Mouse (Mus musculus): Measurements from ENCODE around the gene Aco1. TPM values are rescaled to one million over a fixed set of nuclear protein-coding genes. Genes with fewer than 3 reads are reported as not detected.

The Aco1 gene
- total RNA-seq, 2 experiments from 2014 or later: 33.7 to 34.0 TPM

- no peak for DNase-seq
- intact Hi-C loops (cut with DNase I): no loop called here
These were observed 62.5 kb downstream of the Aco1 start for GRCm38 (mm10) chr4:40205231-40205903.

GRCm38 (mm10) chr4:40207701-40208100, 64.8 kb downstream of the Aco1 start:
- DNase-seq: no peak
- intact Hi-C loops (cut with DNase I): no loop called here

GRCm38 (mm10) chr4:40212177-40212576, 69.3 kb downstream of the Aco1 start:
- DNase-seq: no peak

GRCm38 (mm10) chr4:40217910-40218309, 75.0 kb downstream of the Aco1 start:
- intact Hi-C loops (cut with DNase I): no loop called here

More at GRCm38 (mm10) chr4:40212177-40212576, 69.3 kb downstream of the Aco1 start:
- intact Hi-C loops (cut with DNase I): no loop called here

DNA sequence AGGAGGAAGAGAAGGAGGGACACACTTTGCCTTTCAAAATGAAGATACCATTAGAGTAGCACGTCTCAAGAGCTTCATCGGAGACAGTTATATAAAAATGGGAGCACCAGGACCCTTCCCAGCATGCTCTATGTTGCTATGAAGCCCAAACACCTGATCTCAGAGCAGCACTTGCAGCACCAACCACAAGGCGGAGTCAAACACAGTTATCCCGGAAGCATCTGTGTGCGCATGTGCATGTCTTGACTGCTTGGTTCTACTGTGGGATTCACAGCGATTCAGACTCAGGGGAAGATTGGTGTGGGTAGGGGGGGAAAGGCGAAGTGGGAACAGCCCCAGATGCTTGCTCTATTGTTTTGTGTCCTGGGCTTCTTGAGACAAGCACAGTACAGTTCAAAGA, 75.5 kb downstream of the Aco1 start:
- no peak for DNase-seq

More at GRCm38 (mm10) chr4:40217910-40218309, 75.0 kb downstream of the Aco1 start:
- no peak for DNase-seq

GRCm38 (mm10) chr4:40220437-40220836, 77.6 kb downstream of the Aco1 start:
- intact Hi-C loops (cut with DNase I): no loop called here
- DNase-seq: no peak

More for the DNA sequence above, 75.5 kb downstream of the Aco1 start:
- intact Hi-C loops (cut with DNase I): no loop called here

GRCm38 (mm10) chr4:40221004-40221760, 78.3 kb downstream of the Aco1 start:
- DNase-seq: no peak
- intact Hi-C loops (cut with DNase I): no loop called here

DNA sequence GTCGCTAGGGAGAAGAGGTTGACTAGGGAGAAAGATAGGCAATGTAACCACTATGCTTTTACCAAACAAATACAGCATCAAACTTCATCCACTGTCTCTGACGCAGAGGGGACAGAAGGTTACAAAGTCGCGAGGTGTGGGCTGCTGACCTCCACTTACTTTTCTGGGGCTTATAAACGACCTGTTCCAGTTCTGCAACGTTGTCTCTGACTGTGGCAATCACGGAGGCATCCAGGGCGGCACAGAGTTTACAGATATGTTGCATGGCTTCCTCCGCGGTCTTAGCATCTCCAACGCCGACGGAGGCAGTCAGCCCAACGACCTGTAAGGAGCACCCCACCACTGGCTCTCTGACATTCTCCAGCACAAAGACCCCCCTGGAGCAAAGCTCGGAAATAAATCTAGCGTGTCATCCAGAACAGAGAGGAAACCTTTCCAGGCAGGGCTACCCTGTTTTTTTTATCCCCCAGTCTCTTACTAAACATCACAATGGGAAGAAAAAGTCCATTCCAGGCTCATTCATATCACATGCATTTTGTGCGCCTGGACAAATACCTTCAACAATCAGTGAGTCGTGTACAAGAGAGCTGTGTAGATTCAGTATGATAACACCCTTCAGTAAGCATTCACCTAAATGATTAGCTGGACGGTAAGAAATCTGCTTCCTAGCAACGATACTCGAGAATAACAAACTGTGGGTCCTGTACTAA, 79.2 kb downstream of the Aco1 start:
- intact Hi-C loops (cut with DNase I): no loop called here
- no peak for DNase-seq

DNA sequence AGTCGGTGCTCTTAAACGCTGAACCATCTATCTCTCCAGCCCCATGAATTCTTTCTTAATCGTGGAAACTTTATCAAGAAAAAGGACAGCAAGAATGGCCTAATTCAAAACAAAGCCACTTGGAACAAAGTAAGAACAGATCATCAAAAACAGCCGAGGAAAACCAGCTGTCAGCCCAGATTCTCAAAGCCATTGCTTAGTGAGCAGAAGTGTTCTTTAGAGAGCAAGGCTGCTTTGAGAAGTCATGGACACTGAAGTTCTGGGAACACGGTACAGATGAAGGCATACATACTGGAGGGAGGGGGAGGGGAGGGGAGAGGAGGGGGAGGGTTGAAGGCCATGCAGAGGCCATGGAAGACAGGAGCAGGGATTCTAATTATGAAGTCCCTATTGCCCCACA, 83.2 kb downstream of the Aco1 start:
- intact Hi-C loops (cut with DNase I): no loop called here
- no peak for DNase-seq

- no peak for DNase-seq
- intact Hi-C loops (cut with DNase I): no loop called here
These were observed 84.2 kb downstream of the Aco1 start for GRCm38 (mm10) chr4:40227131-40227530.

DNA sequence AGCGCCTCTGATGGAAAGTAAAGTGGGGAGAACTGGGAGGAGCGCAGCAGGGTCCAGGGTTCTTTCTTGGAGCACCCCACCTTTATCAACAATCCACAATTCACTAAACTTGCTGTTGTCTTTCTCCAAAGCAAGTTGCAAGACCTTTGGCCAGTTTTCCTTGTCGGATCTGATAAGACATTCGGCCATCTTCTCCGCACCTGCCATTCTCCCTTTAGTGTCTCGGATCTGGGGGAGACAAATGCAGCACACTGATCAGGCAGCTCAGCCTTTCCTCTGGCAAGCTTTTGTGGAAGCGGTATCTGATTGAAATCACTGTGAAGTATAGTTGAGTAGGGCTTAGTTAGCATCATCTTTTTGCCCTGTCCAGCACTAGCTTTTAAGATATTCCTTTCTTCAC, 85.0 kb downstream of the Aco1 start:
- intact Hi-C loops (cut with DNase I): no loop called here
- DNase-seq: no peak

DNA sequence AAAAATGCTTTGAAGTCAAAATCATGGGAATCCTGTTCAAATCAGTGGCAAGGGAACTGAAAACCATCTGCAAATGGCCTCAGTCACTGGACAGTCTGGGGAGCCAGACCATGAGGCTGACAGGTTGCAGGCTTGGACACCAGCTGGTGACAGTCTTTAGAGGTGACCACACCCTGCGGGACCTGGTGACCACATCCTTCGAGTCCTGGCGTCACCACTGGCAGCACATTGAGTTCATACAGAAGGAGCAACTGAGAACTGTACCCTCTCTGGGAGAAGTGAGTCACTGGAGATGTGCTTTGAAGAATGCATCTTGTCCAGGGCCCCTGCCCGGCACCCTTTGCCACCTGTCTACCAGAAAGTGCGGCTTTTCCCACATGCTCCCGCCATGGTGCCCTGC, 86.8 kb downstream of the Aco1 start:
- intact Hi-C loops (cut with DNase I): no loop called here
- DNase-seq: no peak

DNA sequence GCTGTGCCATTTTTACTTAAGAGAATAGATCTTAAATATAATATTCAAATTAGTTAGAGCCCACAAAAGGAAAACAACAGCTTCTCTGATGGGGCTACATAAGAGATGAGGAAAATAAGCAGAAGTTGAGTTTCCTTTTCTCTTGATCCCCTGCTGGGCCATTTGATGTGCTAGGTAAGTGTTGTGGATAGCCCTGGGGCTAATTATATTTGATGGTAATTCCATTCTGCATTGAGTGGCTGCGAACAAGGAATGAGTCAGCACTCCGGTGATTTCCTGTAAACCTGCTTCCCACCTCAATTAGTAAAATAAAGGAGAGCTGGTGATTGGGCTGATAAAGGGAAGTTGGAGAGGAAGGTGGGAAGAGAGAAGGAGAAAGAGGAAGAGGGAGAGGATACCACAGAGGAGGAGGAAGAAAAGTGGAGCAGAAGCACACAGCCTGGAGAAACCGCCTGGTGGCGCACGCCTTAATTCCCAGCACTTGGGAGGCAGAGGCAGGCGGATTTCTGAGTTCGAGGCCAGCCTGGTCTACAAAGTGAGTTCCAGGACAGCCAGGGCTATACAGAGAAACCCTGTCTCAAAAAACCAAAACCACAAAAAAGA, 90.3 kb downstream of the Aco1 start:
- no peak for DNase-seq

DNA sequence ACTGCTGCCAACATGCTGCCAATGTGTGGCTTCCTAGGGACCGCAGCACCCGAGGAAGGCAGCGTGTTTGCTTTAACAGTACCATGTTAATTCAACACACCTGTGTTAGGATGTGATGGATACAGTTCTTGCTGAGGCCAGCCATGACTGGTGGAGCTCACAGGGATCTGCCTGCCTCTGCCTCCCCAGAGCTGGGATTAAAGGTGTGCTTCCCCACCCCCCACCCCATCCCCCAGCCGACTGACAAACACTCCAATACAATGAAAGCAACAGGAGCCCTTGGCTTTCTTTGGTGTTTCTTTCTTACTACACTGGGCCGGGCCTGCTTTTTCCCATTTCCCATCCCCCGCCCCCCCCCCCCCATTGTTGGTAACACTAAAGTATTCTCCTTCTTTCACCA, 91.4 kb downstream of the Aco1 start:
- DNase-seq: no peak
- intact Hi-C loops (cut with DNase I): no loop called here

More for the DNA sequence above, 90.3 kb downstream of the Aco1 start:
- intact Hi-C loops (cut with DNase I): no loop called here

DNA sequence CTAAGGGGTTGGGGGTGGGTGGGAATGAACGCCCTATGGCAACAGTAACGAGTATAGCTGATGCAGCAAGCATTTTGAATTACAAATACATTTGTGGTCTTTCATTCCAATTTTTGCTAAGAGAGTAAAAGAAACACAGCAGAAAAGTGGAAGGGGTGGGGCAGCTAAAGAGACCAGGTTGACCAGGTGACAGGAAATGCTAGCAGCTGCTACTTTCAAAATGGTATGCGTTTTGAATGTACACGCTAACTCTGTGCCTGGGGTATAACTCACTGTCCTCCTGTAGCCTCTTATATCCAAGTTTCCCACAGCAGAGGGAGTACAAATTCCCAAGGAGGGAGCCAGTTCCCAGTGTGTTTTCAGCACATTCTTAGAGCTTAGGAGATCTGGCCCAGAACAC, 93.9 kb downstream of the Aco1 start:
- intact Hi-C loops (cut with DNase I): no loop called here
- no peak for DNase-seq

GRCm38 (mm10) chr4:40238483-40239408, 95.9 kb downstream of the Aco1 start:
- intact Hi-C loops (cut with DNase I): loop anchor here (1.0 kb wide), 1 partner anchor 31 kb away; the partner anchor contains the start of genes Smim27 and Topors

GRCm38 (mm10) chr4:40239409-40240271, 96.8 kb downstream of the Aco1 start, which contains the start of gene Ddx58:
Gene Ddx58, minus strand, starts transcription at chr4:40239828.
- DNase-seq: peak; percentile 58 to 61
- intact Hi-C loops (cut with DNase I): loop anchor here (1.0 kb wide), 1 partner anchor 30 kb away; the partner anchor contains the start of genes Smim27 and Topors

More at GRCm38 (mm10) chr4:40238483-40239408, 95.9 kb downstream of the Aco1 start:
- peak; percentile 68 to 69 for DNase-seq

GRCm38 (mm10) chr4:40240272-40240744, 97.4 kb downstream of the Aco1 start:
- intact Hi-C loops (cut with DNase I): no loop called here
- no peak for DNase-seq

Data from heart, postnatal 36 days (tissue).